Mouse (Mus musculus) heart, embryonic 14.5 days (tissue): Measurements from ENCODE around the gene Mrc1. TPM values are rescaled to one million over a fixed set of nuclear protein-coding genes. Genes with fewer than 3 reads are reported as not detected.
"Not testable (repeated sequence)": the region's sequence is repeated elsewhere in the genome, so short reads cannot be mapped to it uniquely, and the experiment has no call there.

ENCODE experiments used
- ATAC-seq: fragments of 200-750 bp; cut with Nextera tagmentation; 2 replicates; pipeline ENCODE4 v1.8.0; 2017; ENCODE audit warnings: low read depth, moderate TSS enrichment; ENCODE audit not compliant: insufficient number of reproducible peaks, insufficient read depth, low FRiP score
- H3K27ac ChIP-seq, 2 experiments: fragments of 200-500 bp in 1 of 2; fragments of 300-500 bp in 1 of 2; sonication (generic) in 1 of 2; replicated peaks in 1 of 2; 2 replicates each; pipeline ENCODE4 v1.5.1; 2012 to 2014; ENCODE audit warnings: low read depth in 2 of 2, low read length in 2 of 2, control low read depth in 1 of 2, mild to moderate bottlenecking in 1 of 2, mixed read lengths in 1 of 2; ENCODE audit not compliant: control insufficient read depth in 1 of 2, insufficient read depth in 1 of 2
- H3K27me3 ChIP-seq: fragments of 300-500 bp; sonication (generic); 2 replicates; pipeline ENCODE4 v1.6.1; 2014; ENCODE audit warnings: mild to moderate bottlenecking, low read length, control low read depth; ENCODE audit not compliant: control insufficient read depth, insufficient read depth
- H3K36me3 ChIP-seq: fragments of 300-500 bp; sonication (generic); 2 replicates; pipeline ENCODE4 v1.6.1; 2014; ENCODE audit warnings: mild to moderate bottlenecking, control low read depth, low read length, mixed read lengths; ENCODE audit not compliant: control insufficient read depth, insufficient read depth
- H3K4me1 ChIP-seq, 2 experiments: fragments of 200-500 bp in 1 of 2; fragments of 300-500 bp in 1 of 2; sonication (generic) in 1 of 2; 2 replicates each; pipeline ENCODE4 v1.6.1; 2012 to 2014; ENCODE audit warnings: low read length in 2 of 2, control low read depth in 1 of 2, mixed read lengths in 1 of 2; ENCODE audit not compliant: control insufficient read depth in 2 of 2, insufficient read depth in 2 of 2
- H3K4me2 ChIP-seq: fragments of 300-500 bp; sonication (generic); 2 replicates; pipeline ENCODE4 v1.6.1; 2014; ENCODE audit warnings: mild to moderate bottlenecking, low read length
- H3K4me3 ChIP-seq, 2 experiments: fragments of 200-500 bp in 1 of 2; fragments of 300-500 bp in 1 of 2; sonication (generic) in 1 of 2; 2 replicates each; pipeline ENCODE4 v1.5.1; 2012 to 2014; ENCODE audit warnings: low read length in 2 of 2, mild to moderate bottlenecking in 2 of 2, control low read depth in 1 of 2, low read depth in 1 of 2, moderate library complexity in 1 of 2; ENCODE audit not compliant: control insufficient read depth in 1 of 2, insufficient read depth in 1 of 2
- H3K9ac ChIP-seq: fragments of 300-500 bp; sonication (generic); 2 replicates; pipeline ENCODE4 v1.6.1; 2014; ENCODE audit warnings: mild to moderate bottlenecking, low read length
- H3K9me3 ChIP-seq: fragments of 300-500 bp; sonication (generic); 2 replicates; pipeline ENCODE4 v1.6.1; 2016; ENCODE audit warnings: low read length, control low read depth; ENCODE audit not compliant: control insufficient read depth
- WGBS: fragments of 180-500 bp; shearing (Covaris S2); extraction: QIAGEN DNeasy Blood & Tissue Kit; methylation state at CpG from one replicate; pipeline ENCODE4 v1.1.7; 2014; 5-methylcytosine and 5-hydroxymethylcytosine counted together
- polyA plus RNA-seq: library from polyadenylated mRNA; unstranded; fragments of >200 nt; fragmentation: Nextera tagmentation; extraction: Ambion mirVana; gene quantifications from 2 replicates; pipeline ENCODE4 v1.2.1, GENCODE M21; 2014

Gene Mrc1
- 4.4 TPM in 2 replicates for polyA plus RNA-seq

DNA sequence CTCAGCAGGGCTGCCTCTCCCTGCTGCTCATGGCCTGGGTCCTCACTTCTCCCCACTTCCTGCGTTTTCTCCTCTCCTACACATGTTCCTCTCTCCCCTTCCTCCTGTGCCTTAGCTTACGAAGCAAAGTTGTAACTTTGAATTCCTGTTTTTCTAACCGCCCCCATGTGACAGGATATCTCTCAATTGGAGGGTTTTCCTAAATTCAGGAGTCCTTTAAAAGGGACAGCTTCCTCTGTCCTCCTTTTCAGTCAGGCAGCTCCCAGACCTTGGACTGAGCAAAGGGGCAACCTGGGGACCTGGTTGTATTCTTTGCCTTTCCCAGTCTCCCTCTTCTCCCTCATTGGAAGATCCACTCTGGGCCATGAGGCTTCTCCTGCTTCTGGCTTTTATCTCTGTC is at the start of gene Mrc1:
TSS of gene Mrc1 (plus strand) at position 244 of the 400 bp plus-strand sequence.
- no peak within 1 kb of the TSS for H3K27ac ChIP-seq
- H3K9me3 ChIP-seq: no peaks in the 10 kb centered on the region
- H3K36me3 ChIP-seq: no peaks in the 10 kb centered on the region
- H3K4me3 ChIP-seq: no peak within 1 kb of the TSS
- H3K9ac ChIP-seq: no peak within 1 kb of the TSS
- H3K4me2 ChIP-seq: 0 out of 2 replicates have a peak within 1 kb of the TSS, but pooled peaks have one; percentile 6
- no peak for ATAC-seq
- peaks cover 2 to 6% of the 10 kb centered on the region in 2 experiments; a peak in 3 of 4 replicates for H3K4me1 ChIP-seq
- no peaks in the 10 kb centered on the region for H3K27me3 ChIP-seq
- WGBS: 47% methylated on average over 3 of the region's 3 CpGs

DNA sequence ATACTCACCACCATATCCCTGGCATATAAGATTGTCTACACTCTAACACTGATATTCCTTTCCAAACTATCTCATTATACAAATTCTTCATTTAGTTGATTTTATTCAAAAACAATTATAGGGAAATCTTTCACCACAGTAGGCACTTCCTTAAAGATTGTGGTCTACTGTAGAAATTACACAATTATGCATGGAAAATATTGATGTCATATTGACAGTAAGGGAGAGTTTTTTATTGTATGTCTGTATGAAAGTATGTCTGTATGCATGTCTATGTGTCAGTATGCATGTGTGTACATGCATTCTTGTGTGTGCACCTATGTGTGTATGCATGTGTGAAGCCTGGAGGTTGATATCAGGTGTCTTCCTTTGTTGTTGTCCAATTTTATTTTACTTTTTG is 44.8 kb upstream of the Mrc1 start:
- Histone ChIP-seq H3K27ac (no peak overlapping the region), H3K36me3 (no peaks in the 10 kb centered on the region), H3K4me3 (no peak overlapping the region), H3K9me3 (no peaks in the 10 kb centered on the region), H3K27me3 (no peaks in the 10 kb centered on the region), H3K4me2 (no peak overlapping the region), H3K9ac (no peak overlapping the region), H3K4me1 (no peaks in the 10 kb centered on the region)
- ATAC-seq: no peak

DNA sequence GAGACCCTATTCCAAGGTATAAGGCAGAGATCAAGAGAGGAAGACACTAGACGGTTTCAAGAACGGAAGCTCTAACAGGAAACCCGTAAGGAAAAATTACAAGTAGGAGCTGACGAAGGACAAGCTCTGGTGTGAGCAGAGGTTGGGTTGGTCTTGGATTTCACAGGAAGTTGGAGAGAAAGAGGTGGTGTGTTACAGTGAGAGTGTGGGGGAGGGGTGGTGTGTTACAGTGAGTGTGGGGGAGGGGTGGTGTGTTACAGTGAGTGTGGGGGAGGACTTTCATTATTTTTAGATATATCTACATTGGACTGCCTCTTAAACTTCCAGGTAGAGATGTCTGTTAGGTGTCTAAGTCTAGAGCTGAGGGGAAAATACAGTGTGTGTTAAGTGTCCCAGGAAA is 38.5 kb upstream of the Mrc1 start:
- no peaks in the 10 kb centered on the region for H3K36me3 ChIP-seq
- no peak overlapping the region for H3K4me3 ChIP-seq
- 45% methylated on average over 4 of the region's 4 CpGs for WGBS
- H3K4me2 ChIP-seq: no peak overlapping the region
- H3K9ac ChIP-seq: no peak overlapping the region
- no peaks in the 10 kb centered on the region for H3K27me3 ChIP-seq
- no peaks in the 10 kb centered on the region; a peak in 1 of 4 replicates for H3K4me1 ChIP-seq
- no peak for ATAC-seq
- no peak overlapping the region for H3K27ac ChIP-seq
- H3K9me3 ChIP-seq: no peaks in the 10 kb centered on the region

DNA sequence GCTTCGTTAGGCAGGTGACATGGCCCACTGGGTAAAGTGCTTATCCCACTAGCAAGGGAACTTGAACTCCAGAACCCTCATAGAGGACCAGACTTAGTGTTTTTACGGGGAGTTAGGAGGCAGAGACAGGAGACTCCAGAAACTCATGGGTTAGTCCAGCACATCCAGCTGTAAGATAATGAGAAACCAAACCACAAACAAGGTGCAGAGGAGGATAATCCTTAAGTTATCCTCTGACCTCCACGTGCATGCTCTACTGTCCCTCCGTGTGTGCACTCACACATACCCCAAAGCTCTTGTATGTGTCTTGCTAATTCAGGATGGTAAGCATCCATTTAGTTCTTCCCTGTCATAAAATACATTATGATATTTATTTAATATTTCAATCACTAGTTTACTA is 37.6 kb upstream of the Mrc1 start:
- Histone ChIP-seq H3K27ac (no peak overlapping the region), H3K4me1 (no peaks in the 10 kb centered on the region; a peak in 1 of 4 replicates), H3K9ac (no peak overlapping the region), H3K9me3 (no peaks in the 10 kb centered on the region), H3K4me3 (no peak overlapping the region), H3K4me2 (no peak overlapping the region), H3K36me3 (no peaks in the 10 kb centered on the region), H3K27me3 (no peaks in the 10 kb centered on the region)
- 84% methylated on average over 4 of the region's 4 CpGs for WGBS
- ATAC-seq: no peak

DNA sequence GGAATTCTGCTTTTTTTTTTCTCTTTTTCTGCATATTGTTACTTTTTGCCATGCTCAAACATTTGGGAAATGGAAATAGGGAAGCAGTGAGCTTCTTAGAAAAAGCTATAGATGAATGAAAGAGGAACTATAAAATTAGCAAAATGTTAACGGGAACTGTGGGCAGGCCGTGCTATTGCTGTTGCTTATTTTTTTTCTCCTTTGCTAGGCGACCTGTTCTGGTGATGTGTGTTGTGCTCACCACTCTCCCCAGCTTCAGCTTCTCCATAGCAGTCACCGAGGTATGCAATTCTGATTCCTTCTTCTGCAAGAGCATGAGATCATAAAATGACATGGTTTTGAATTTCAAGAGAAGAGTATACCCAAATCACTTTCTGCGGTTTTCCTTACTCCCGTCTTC is 37.1 kb upstream of the Mrc1 start:
- Histone ChIP-seq H3K4me2 (no peak overlapping the region), H3K27ac (no peak overlapping the region), H3K4me3 (no peak overlapping the region), H3K4me1 (no peaks in the 10 kb centered on the region; a peak in 1 of 4 replicates), H3K27me3 (no peaks in the 10 kb centered on the region), H3K9ac (no peak overlapping the region), H3K36me3 (no peaks in the 10 kb centered on the region), H3K9me3 (no peaks in the 10 kb centered on the region)
- 88% methylated on average over 6 of the region's 6 CpGs for WGBS
- no peak for ATAC-seq

DNA sequence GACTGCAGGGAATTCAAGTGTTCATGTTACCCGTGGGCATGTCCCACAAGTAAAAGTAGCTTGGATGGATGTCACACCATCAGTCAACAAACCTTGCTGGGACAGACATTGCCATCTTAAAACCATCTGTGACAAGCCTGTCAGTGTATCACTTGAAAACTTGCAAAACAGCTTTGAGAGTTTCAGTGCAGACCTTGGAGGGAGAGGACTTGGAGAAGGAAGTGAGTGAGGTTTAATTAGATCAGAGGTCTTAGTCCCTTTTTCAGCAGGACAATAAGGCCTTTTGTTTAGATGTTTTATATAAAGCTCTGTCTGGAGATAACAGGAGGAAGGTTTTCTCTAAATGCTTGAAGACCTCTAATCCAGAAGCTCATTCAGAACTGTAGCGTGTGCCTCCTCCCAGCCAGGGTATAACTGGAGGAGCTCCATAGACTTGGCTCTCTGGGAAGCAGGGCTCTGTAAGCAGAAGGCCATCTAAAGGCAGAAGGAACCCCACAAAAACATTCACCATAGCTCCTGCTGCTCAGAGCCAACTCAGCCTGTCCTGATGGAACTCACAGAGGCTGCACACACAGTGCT is 30.8 kb upstream of the Mrc1 start:
- not testable (repeated sequence) for H3K27ac ChIP-seq, H3K9ac ChIP-seq, H3K4me2 ChIP-seq, H3K4me3 ChIP-seq, H3K9me3 ChIP-seq, ATAC-seq, H3K27me3 ChIP-seq, H3K4me1 ChIP-seq, H3K36me3 ChIP-seq
- no CpG with 5 or more reads among the region's 2 CpGs for WGBS

DNA sequence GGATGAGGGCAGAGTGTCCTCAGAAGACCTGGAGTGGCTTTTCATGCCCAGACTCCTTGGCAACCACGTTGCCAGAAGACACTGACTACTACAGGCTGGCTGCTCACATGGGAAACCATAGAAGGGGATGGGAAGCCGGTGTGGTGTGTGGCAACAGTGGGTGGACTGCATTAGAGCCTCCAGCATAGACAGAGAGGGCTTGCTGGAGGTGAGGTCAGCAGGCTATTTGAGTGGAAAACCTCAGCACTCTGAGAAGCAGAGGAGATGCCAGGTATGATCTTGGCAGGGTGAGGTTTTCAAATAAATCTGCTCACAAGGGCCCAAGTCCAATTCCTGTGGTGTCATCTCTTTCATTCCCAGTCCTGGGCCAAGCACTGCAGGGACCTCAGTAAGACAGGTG is 29.6 kb upstream of the Mrc1 start:
- no peak overlapping the region for H3K27ac ChIP-seq
- 33% methylated on average over 2 of the region's 2 CpGs for WGBS
- H3K4me3 ChIP-seq: no peak overlapping the region
- H3K4me1 ChIP-seq: no peaks in the 10 kb centered on the region
- H3K36me3 ChIP-seq: no peaks in the 10 kb centered on the region
- H3K9me3 ChIP-seq: no peaks in the 10 kb centered on the region
- no peak overlapping the region for H3K4me2 ChIP-seq
- H3K27me3 ChIP-seq: no peaks in the 10 kb centered on the region
- ATAC-seq: no peak
- no peak overlapping the region for H3K9ac ChIP-seq

DNA sequence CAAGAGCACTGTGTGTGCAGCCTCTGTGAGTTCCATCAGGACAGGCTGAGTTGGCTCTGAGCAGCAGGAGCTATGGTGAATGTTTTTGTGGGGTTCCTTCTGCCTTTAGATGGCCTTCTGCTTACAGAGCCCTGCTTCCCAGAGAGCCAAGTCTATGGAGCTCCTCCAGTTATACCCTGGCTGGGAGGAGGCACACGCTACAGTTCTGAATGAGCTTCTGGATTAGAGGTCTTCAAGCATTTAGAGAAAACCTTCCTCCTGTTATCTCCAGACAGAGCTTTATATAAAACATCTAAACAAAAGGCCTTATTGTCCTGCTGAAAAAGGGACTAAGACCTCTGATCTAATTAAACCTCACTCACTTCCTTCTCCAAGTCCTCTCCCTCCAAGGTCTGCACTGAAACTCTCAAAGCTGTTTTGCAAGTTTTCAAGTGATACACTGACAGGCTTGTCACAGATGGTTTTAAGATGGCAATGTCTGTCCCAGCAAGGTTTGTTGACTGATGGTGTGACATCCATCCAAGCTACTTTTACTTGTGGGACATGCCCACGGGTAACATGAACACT is 28.2 kb upstream of the Mrc1 start:
- H3K4me2 ChIP-seq, H3K9ac ChIP-seq, H3K27me3 ChIP-seq, H3K9me3 ChIP-seq, H3K4me3 ChIP-seq, H3K4me1 ChIP-seq, H3K27ac ChIP-seq, H3K36me3 ChIP-seq, ATAC-seq: not testable (repeated sequence)
- no CpG with 5 or more reads among the region's 2 CpGs for WGBS
